Mouse (Mus musculus) forebrain, embryonic 15.5 days (tissue): ENCODE results near the gene March8. TPM values are rescaled to one million over a fixed set of nuclear protein-coding genes. Genes with fewer than 3 reads are reported as not detected.
"Not testable (repeated sequence)": the region's sequence is repeated elsewhere in the genome, so short reads cannot be mapped to it uniquely, and the experiment has no call there.

Experiments
- ATAC-seq: fragments of 200-750 bp; cut with Nextera tagmentation; replicated peaks from 2 replicates; pipeline ENCODE4 v1.8.0; 2017; ENCODE audit warnings: mild to moderate bottlenecking, moderate TSS enrichment, moderate library complexity
- H3K27ac ChIP-seq: fragments of 300-500 bp; sonication (generic); replicated peaks from 2 replicates; pipeline ENCODE4 v1.5.1; 2015; ENCODE audit warnings: mild to moderate bottlenecking, inconsistent platforms
- H3K27me3 ChIP-seq: fragments of 300-500 bp; sonication (generic); 2 replicates; pipeline ENCODE4 v1.6.1; 2015; ENCODE audit warnings: inconsistent platforms
- H3K36me3 ChIP-seq: fragments of 300-500 bp; sonication (generic); 2 replicates; pipeline ENCODE4 v1.6.1; 2015; ENCODE audit warnings: mild to moderate bottlenecking, inconsistent platforms
- H3K4me1 ChIP-seq: fragments of 300-500 bp; sonication (generic); 2 replicates; pipeline ENCODE4 v1.6.1; 2015; ENCODE audit warnings: inconsistent platforms
- H3K4me2 ChIP-seq: fragments of 300-500 bp; sonication (generic); replicated peaks from 2 replicates; pipeline ENCODE4 v1.6.1; 2015; ENCODE audit warnings: mild to moderate bottlenecking, inconsistent platforms
- H3K4me3 ChIP-seq: fragments of 300-500 bp; sonication (generic); 2 replicates; pipeline ENCODE4 v1.5.1; 2015; ENCODE audit warnings: mild to moderate bottlenecking, inconsistent platforms
- H3K9ac ChIP-seq: fragments of 300-500 bp; sonication (generic); replicated peaks from 2 replicates; pipeline ENCODE4 v1.6.1; 2015; ENCODE audit warnings: mild to moderate bottlenecking, inconsistent platforms
- H3K9me3 ChIP-seq: fragments of 300-500 bp; sonication (generic); 2 replicates; pipeline ENCODE4 v1.6.1; 2016; ENCODE audit warnings: inconsistent platforms
- WGBS: fragments of 180-500 bp; shearing (Covaris S2); methylation state at CpG from one replicate; pipeline ENCODE4 v1.1.7; 2015; ENCODE audit warnings: mixed read lengths; 5-methylcytosine and 5-hydroxymethylcytosine counted together
- polyA plus RNA-seq: library from polyadenylated mRNA; unstranded; fragments of >200 nt; fragmentation: Nextera tagmentation; extraction: Ambion mirVana; gene quantifications from 2 replicates; pipeline ENCODE4 v1.2.1, GENCODE M21; 2015

March8 gene
- polyA plus RNA-seq, 1 experiment from 2014 or later, result 55.7 TPM

DNA sequence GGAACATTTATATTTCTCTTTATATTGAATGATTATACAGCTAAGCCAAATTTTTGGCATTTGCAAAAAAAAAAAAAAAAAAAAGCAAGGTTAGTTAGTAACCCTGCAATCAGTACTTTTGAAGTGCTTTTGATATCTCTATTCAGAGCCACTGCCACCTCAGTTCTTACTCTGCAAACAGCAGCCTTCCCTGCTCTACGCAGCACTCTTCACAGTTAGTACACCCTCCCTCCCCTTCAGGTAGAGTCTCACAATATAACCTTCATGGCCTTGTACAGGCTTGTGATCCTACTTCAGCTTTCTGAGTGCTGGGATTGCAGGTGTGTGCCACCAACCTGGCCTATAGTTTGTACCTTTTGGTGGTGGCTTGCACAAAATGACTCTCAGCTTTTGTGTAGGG, 15.6 kb downstream of the March8 start:
- WGBS, result 93% methylated on average over 1 of the region's 1 CpGs
- no peaks in the 10 kb centered on the region for H3K9me3 ChIP-seq
- H3K4me3 ChIP-seq, result no peak overlapping the region
- H3K9ac ChIP-seq, result no peak overlapping the region
- H3K36me3 ChIP-seq, result no peaks in the 10 kb centered on the region
- H3K4me2 ChIP-seq, result no peak overlapping the region
- 0 out of 2 replicates have a peak, but pooled peaks cover 4% of the 10 kb centered on the region for H3K4me1 ChIP-seq
- H3K27ac ChIP-seq, result no peak overlapping the region
- no peak for ATAC-seq
- H3K27me3 ChIP-seq, result no peaks in the 10 kb centered on the region

DNA sequence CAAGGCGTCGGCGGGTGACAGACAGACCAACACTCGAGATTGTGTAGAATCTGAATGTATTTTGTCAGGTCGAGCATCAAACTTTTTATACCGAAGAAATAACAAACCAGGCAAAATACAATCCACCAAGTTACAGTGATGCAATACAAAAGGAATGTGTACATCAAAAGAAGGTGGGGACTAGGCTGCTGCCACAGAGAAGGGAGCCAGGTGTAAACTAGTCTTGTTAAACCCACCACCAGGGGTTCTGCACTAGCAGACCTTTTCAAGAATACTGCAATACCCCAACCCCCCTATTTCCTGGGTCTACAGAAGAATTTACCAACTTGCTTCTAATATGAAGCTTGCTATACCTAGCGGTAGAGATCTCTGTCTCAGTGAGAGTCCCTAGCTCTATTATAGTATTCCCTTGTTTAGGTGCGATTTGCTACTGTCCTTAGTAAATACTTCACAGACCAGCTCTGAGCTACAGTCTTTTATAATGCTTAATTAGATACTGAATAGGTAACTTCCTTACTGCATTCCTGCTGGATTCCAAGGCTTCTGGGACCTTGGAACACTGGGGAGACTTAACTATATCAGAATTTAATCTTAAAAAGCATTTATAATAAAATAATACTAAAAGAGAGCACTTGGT, 18.6 kb downstream of the March8 start:
- H3K9ac ChIP-seq, H3K27me3 ChIP-seq, ATAC-seq, H3K36me3 ChIP-seq, H3K4me3 ChIP-seq, H3K4me1 ChIP-seq, H3K4me2 ChIP-seq, H3K27ac ChIP-seq, H3K9me3 ChIP-seq: not testable (repeated sequence)
- 68% methylated on average over 8 of the region's 8 CpGs for WGBS

DNA sequence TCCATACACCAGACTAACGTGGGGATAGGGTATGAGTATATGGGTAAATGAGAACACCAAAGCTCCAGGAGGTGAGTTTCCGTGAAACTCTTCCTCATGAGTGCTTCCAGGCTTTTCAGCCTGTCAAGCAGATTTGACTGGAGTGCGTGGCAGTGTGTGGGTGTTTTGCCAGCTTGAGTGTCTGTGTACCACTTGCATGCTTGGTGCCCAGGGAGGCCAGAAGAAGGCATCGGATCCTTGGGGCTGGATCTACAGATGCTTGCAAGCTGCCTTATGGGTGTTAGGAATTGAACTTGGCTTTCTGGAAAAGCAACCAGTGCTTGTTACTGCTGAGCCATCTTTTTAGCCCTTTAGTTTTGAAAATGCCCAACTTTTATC, 19.1 kb downstream of the March8 start:
- Histone ChIP-seq H3K27me3 (no peaks in the 10 kb centered on the region), H3K36me3 (no peaks in the 10 kb centered on the region), H3K4me1 (peaks cover 10% of the 10 kb centered on the region; the same call in 1 of the 2 replicates), H3K4me3 (no peak overlapping the region), H3K9me3 (no peaks in the 10 kb centered on the region), H3K9ac (no peak overlapping the region), H3K27ac (no peak overlapping the region), H3K4me2 (no peak overlapping the region)
- 55% methylated on average over 4 of the region's 4 CpGs for WGBS
- ATAC-seq, result no peak

DNA sequence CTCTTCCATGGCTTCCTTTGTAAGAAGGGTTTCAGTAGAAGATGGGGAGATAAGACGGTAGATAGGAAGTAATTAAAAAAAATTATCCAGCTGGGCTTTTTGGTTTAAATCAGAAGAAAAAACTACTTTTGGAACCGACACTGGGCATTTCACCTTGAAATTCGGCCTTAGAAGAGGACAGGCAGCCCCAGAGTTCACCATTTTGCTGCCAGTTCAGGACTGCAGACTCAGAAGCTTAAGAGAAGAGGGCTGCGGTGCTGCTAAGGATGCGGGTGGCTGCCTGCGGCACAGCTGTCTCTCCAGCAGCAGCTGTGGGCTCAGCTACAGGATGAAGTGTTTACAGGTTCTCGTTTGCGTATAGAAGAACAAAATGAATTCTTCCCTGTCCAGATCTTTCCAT, 20.2 kb downstream of the March8 start:
- 74% methylated on average over 8 of the region's 8 CpGs for WGBS
- H3K4me3 ChIP-seq, result no peak overlapping the region
- no peak overlapping the region for H3K9ac ChIP-seq
- no peaks in the 10 kb centered on the region for H3K9me3 ChIP-seq
- no peak overlapping the region for H3K4me2 ChIP-seq
- peaks cover 10% of the 10 kb centered on the region; the same call in 1 of the 2 replicates for H3K4me1 ChIP-seq
- no peaks in the 10 kb centered on the region for H3K27me3 ChIP-seq
- no peak for ATAC-seq
- H3K27ac ChIP-seq, result no peak overlapping the region
- no peaks in the 10 kb centered on the region for H3K36me3 ChIP-seq

DNA sequence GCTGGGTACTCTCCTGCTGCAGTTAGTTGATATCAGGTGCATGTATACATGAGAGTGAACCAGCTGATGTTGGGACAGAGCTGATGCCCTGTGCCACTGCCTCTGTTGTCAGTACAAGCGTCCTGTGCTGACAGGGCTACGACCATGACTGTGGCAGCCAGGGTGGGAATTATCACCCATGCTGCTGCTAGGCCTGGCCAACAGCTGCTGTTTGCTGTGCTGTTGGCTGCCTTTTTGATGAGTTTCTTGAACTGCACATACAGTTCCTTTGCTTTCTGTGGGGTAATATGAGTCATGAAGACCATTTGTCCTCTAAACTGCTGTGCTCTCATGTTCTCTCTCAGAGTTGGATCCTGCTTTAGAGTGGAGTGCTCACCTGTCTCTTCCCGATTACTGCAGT, 21.4 kb downstream of the March8 start:
- ATAC-seq, result no peak
- Histone ChIP-seq H3K9ac (no peak overlapping the region), H3K27me3 (no peaks in the 10 kb centered on the region), H3K4me2 (no peak overlapping the region), H3K4me3 (no peak overlapping the region), H3K36me3 (0 out of 2 replicates have a peak, but pooled peaks cover 2% of the 10 kb centered on the region), H3K4me1 (peaks cover 10% of the 10 kb centered on the region; the same call in 1 of the 2 replicates), H3K27ac (no peak overlapping the region), H3K9me3 (no peaks in the 10 kb centered on the region)
- WGBS, result 90% methylated on average over 3 of the region's 3 CpGs

DNA sequence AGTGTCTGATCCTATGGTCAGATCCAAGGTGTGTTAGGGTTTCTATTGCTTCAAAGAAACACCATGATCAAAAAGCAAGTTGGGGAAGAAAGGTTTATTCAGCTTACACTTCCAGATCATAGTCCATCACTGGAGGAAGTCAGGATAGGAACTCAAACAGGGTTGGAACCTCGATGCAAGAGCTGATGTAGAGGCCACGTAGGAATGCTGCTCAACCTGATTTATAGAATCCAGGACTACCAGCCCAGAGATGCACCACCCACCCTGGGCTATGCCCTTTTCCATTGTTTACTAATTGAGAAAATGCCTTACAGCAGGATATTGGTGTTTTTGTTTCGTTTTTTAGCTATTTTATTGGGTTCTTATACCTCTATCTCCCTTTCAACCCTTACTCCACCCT, 23.6 kb downstream of the March8 start:
- Histone ChIP-seq H3K9me3 (no peaks in the 10 kb centered on the region), H3K27ac (no peak overlapping the region), H3K4me2 (no peak overlapping the region), H3K4me1 (peaks cover 10% of the 10 kb centered on the region; the same call in 1 of the 2 replicates), H3K27me3 (no peaks in the 10 kb centered on the region), H3K36me3 (0 out of 2 replicates have a peak, but pooled peaks cover 2% of the 10 kb centered on the region), H3K4me3 (no peak overlapping the region), H3K9ac (no peak overlapping the region)
- WGBS, result 95% methylated on average over 3 of the region's 3 CpGs
- ATAC-seq, result no peak

DNA sequence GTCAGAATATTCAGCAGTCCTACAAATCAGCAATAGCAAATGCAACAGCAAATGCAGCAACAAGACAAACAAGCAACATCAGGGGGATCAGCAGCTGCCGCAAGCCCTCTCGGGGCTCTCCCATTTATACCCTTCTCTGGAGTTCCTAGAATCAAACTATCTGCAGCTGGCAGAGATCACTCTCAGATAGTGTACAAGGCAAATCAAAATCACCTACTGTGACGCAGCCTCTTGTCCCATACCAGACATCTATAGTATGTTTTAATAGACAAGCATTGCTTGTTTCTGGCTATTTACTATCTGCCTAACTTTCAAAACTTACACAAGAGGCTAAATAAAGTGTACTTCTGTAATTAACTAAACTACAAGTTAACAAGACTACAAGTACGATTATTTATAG, 24.2 kb downstream of the March8 start:
- H3K36me3 ChIP-seq, result 0 out of 2 replicates have a peak, but pooled peaks cover 2% of the 10 kb centered on the region
- peaks cover 10% of the 10 kb centered on the region; the same call in 1 of the 2 replicates for H3K4me1 ChIP-seq
- H3K4me3 ChIP-seq, result no peak overlapping the region
- no peaks in the 10 kb centered on the region for H3K9me3 ChIP-seq
- no peak overlapping the region for H3K27ac ChIP-seq
- no peak overlapping the region for H3K9ac ChIP-seq
- 91% methylated on average over 4 of the region's 4 CpGs for WGBS
- no peak overlapping the region for H3K4me2 ChIP-seq
- H3K27me3 ChIP-seq, result no peaks in the 10 kb centered on the region
- ATAC-seq, result no peak

DNA sequence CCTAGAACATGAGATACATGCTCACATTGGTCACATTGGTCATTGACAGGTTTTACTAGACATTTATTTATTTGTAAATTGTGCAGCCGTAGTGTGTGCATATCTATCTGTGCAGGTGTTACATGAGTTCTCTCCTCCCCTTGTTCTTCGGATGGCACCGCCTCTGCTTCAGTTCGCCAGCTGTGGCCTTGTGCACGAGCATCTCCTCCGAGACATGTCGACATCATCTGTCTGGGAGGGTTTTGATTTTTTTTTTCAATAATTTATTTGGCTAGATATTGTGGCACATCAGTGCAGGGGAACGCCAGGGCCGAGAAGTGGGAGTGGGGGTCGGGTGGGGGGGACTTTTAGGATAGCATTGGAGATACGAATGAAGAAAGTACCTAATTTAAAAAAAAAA, 30.1 kb downstream of the March8 start:
- Histone ChIP-seq H3K9ac (no peak overlapping the region), H3K36me3 (0 out of 2 replicates have a peak, but pooled peaks cover 2% of the 10 kb centered on the region), H3K4me2 (no peak overlapping the region), H3K4me1 (no peaks in the 10 kb centered on the region), H3K4me3 (no peak overlapping the region), H3K27me3 (no peaks in the 10 kb centered on the region), H3K9me3 (no peaks in the 10 kb centered on the region), H3K27ac (no peak overlapping the region)
- WGBS, result 86% methylated on average over 11 of the region's 11 CpGs
- no peak for ATAC-seq

DNA sequence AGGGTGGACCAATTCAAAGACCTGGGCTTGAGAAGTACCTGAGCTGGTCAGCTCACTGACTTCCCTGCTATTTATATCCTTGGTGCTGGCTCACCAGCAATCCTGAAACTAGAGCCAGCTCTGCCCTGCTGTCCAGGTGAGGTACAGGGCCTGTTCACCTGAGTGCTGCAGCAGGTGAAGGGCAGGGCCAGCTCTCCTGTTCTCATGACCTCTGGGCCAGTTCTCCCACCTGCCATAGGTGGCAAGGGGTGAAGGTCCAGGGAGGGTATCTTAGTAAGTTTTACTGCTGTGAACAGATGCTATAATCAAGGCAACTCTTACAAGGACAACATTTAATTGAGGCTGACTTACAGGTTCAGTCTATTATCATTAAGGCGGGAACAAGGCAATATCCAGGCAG, 32.0 kb downstream of the March8 start:
- Histone ChIP-seq H3K27me3 (no peaks in the 10 kb centered on the region), H3K4me2 (no peak overlapping the region), H3K4me3 (no peak overlapping the region), H3K9ac (no peak overlapping the region), H3K4me1 (no peaks in the 10 kb centered on the region), H3K27ac (no peak overlapping the region), H3K9me3 (no peaks in the 10 kb centered on the region), H3K36me3 (no peaks in the 10 kb centered on the region)
- WGBS, result 100% methylated on average over 1 of the region's 1 CpGs
- no peak for ATAC-seq

DNA sequence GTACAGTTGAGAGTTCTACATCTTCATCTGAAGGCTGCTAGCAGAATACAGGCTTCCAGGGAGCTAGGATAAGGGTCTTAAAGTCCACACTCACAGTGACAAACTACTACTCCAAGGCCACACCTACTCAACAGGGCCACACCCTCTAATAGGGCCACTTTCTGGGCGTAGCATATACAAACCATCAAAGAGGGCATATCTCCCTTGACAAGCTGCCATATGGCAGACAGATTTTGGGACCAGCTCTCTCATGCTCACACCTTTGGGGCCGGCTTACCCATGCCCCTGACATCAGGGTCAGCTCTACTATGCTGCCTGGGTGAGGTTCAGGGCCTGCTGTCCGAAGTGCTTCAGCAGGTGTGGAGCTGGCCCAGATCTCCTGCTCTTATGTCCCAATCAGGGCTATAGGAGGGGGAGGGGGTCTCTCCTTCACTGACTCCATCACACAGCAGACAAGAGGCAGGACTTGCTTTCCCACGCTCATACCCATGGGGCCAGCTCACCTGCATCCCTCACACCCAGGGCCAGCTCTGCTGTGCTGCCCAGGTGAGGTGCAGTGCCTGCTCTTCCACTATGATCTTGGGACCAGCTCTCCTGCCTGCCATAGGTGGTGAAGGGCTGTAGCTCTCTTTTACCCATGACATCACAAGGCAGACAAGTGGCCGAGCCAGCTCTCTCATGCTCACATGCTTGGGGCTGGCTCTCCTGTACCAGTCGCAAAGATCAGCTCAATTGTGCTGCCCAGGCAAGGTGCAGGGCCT, 32.6 kb downstream of the March8 start:
- no peak overlapping the region for H3K4me2 ChIP-seq
- 88% methylated on average over 6 of the region's 6 CpGs for WGBS
- no peaks in the 10 kb centered on the region for H3K27me3 ChIP-seq
- no peak overlapping the region for H3K27ac ChIP-seq
- no peaks in the 10 kb centered on the region for H3K36me3 ChIP-seq
- no peaks in the 10 kb centered on the region for H3K9me3 ChIP-seq
- no peaks in the 10 kb centered on the region for H3K4me1 ChIP-seq
- ATAC-seq, result 0 out of 2 replicates have a peak, but pooled peaks have one; percentile 26
- H3K9ac ChIP-seq, result no peak overlapping the region
- H3K4me3 ChIP-seq, result no peak overlapping the region

DNA sequence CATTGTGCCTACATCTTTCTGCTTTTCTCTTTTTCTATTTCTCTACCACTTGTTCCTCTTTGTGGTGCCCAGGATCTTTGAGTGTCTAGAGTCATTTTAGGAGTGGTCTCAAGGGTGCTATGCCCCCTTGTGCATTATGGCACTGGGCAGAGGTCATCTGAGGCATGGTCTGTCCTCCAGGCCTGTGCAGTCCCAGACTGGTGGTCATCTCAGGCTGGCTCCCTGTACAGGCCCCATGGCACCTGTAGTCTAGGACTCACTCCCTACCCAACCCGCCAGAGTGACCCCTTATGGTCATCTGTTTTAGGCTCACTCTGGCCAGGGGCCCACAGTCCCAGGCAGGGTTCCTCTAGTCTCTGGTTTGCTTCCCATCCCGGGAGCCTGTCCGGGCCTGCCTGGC, 33.7 kb downstream of the March8 start:
- 95% methylated on average over 3 of the region's 3 CpGs for WGBS
- no peak overlapping the region for H3K4me2 ChIP-seq
- no peak overlapping the region for H3K9ac ChIP-seq

DNA sequence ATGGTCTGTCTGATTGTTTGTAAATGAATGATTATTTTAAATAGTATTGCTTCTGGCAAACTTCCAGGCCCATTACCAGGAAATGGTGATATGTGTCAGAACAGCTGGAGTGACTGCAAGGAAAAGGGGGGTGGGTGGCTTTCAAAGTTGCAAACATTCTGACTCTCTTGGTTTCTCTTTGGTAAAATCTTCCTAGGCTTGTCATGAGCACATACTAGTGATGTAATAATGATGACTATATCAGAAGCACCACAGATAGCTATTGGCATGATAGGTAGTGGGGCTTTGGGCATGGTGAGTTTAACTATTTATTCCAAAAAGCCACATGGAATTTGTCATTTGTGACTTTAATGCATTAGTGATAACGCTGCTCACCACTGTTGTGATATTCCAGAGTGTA, 36.3 kb downstream of the March8 start:
- H3K27me3 ChIP-seq, result no peaks in the 10 kb centered on the region
- 98% methylated on average over 1 of the region's 1 CpGs for WGBS
- H3K9me3 ChIP-seq, result no peaks in the 10 kb centered on the region
- no peak overlapping the region for H3K4me2 ChIP-seq
- H3K27ac ChIP-seq, result no peak overlapping the region
- no peaks in the 10 kb centered on the region for H3K4me1 ChIP-seq
- ATAC-seq, result no peak
- H3K9ac ChIP-seq, result no peak overlapping the region
- H3K36me3 ChIP-seq, result 0 out of 2 replicates have a peak, but pooled peaks cover 3% of the 10 kb centered on the region
- no peak overlapping the region for H3K4me3 ChIP-seq

More for the DNA sequence above, 33.7 kb downstream of the March8 start:
- Histone ChIP-seq H3K36me3 (no peaks in the 10 kb centered on the region), H3K27me3 (no peaks in the 10 kb centered on the region), H3K27ac (no peak overlapping the region), H3K4me3 (no peak overlapping the region), H3K9me3 (no peaks in the 10 kb centered on the region), H3K4me1 (no peaks in the 10 kb centered on the region)
- no peak for ATAC-seq
